Mouse (Mus musculus) brain, adult 2 months (tissue): ENCODE measurements at regions not wholly inside any gene's neighbourhood (a gene's known extent, or its start where the extent isn't known, plus 50 kb on each side); places are given as distances from the start of the nearest gene placed in this dataset.

Experiments
- DNase-seq: peaks from one replicate; pipeline ENCODE4 v3.0.0; 2011; ENCODE audit warnings: low read depth, low spot score

DNA sequence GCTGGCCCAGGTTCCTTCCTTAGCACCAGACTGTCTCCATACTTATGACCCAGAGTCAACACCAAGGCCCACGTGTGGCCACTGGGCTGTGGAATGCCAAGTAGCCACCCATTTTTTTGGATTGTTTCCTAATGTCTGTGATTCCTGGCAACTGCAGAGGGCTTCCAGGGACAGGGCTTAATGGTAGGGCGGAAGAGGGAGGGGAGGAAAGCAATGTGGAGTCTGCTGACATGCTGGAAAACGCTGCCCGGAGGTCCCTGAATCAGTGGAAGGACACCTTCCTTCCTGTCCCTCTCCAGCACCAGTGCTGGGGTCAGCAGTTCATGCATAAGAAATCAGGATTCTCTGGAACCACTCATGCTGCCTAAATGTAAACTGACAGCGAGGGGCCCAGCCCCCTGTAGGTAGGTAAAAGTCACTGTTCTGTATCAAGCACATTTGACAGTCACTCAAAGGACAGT is 90.8 kb downstream of the Iyd start:
- no peak for DNase-seq

GRCm38 (mm10) chr10:3633871-3634496 is 93.9 kb downstream of the Iyd start:
- peak; percentile 52 for DNase-seq

DNA sequence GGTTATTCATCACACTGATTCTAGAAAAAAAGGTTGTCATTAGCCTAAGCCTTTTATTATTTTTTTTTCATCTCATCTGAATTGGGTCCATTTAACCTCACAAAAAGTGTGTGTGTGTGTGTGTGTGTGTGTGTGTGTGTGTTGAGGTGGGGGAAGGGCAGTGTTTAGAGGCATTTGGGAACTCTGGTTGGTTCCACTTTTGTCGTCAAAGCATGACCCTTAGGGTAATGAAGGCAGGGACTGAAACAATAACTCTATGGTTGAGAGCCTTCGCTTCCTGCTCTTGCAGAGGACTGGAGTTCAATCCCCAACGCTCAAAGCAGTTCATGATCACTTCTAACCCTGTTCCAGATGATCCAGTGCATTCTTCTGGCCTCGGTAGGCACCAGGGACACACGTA is 96.1 kb upstream of the Plekhg1 start:
- no peak for DNase-seq

DNA sequence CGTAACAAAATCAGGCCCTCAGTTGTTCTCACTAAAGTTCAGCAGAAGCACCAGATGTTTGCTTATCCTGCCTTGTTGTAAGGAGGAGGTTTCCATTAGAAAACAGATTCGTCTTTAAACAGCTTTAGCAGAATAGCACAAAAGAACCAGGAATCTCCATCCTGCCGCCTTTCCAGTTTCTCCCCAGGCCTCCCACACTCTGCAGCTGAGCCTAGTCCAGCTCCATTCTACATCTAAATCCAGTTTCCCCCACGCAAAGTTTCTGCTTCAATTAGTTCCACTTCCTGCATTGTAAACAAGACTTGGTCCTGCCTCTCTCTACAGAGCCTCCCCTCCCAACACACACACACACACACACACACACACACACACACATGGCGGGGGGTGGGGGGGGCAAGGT is 95.1 kb upstream of the Plekhg1 start:
- DNase-seq, result peak; percentile 80

GRCm38 (mm10) chr10:3646151-3646910 is 93.8 kb upstream of the Plekhg1 start:
- no peak for DNase-seq

- DNase-seq, result no peak
These were observed 92.1 kb upstream of the Plekhg1 start for GRCm38 (mm10) chr10:3647811-3648731.

DNA sequence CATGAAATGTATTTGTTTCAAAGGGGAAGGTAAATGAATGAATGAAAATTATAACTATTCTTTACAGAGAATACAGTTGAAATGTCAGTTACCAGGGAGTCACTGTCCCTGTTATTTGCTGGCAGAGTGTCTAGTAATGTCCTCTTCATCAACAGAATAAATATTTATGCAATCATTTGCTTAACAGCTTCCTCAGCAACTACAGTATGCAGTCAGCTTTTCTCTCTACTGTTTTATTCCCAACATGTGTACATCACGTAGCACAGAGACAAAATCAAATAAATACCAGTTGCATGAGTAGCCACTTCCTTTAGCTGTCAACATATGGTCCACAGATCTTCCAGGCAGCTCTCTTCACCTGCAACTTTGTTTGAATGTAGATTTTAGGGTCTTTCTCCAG is 90.2 kb upstream of the Plekhg1 start:
- DNase-seq, result no peak

DNA sequence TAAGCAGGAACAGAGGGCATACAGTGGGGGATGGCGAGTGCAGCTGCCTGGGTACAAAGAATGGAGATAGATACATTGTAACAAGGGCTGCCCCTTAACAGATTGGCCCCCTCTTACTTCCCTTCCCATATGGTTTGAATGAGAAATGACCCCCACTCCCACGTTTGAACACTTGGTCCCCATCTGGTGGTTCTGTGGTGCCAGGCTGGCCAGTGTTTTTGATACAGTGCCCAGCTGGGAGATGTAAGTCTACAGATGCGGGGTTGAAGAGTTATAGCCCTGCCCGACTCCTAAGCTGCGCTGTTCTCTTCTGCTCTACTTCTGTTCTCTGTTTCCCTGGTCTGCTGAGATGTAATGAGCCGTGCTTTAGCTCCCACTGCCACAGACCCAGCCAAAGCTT is 89.6 kb upstream of the Plekhg1 start:
- DNase-seq, result no peak

DNA sequence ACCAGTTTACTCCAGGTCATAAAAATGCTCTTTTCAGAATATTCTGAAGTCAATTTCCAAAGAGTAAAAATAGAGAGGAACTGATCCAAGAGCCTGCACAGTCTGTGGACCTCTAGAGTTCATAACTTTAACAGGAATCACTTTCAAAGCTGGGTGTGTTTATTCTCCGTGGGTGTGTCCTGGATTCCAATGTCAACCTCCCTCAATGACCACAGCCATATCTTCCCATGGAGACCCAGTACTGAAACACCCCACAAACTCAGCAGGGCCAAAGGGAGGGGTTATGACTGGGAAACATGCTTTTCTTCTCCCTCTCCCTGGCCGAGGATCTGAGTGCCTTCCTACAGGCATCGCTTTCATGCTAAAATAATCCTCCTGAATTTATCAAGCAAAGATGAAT is 87.6 kb upstream of the Plekhg1 start:
- no peak for DNase-seq

- DNase-seq, result no peak
These were observed 84.1 kb upstream of the Plekhg1 start for GRCm38 (mm10) chr10:3656081-3656480.

DNA sequence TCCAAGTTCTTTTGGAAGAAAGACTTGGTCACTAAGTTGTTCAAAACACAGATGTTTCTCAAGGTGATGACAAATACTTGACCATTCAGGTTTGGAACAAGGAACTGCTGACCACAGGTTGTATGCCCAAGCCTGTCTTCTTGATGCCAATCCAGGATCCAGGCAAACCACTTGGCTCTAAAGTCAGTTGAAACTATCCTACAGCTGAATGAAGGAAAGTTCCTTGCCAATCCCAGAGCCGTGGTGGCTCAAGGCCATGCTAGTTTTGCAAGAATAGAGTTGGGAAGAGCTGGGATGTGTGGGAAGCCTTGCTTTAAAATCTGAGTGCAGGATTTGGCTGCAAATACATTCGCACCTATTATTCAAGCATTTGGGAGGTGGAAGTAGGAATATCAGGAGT is 78.0 kb upstream of the Plekhg1 start:
- DNase-seq, result no peak

DNA sequence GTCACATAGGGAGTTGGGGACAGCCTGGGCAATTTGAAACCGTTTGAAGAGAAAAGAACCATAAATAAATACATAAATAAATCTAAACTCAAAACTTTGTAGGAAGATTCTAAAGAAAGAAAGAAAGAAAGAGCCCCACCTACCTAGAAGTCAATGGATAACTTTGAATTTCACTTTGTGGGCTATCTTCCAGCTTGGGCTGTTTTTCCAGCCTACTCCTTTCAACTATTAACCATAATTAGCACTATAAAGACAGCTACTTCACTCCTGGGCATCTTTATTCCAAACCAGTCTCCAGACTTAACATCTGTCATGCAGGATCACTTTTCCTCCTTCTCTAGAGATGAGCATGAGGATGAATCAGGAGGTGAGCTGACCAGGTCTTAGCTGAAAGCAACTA is 77.6 kb upstream of the Plekhg1 start:
- no peak for DNase-seq

GRCm38 (mm10) chr10:3663296-3663695 is 76.9 kb upstream of the Plekhg1 start:
- DNase-seq, result peak; percentile 9

GRCm38 (mm10) chr10:3684481-3684880 is 55.7 kb upstream of the Plekhg1 start:
- no peak for DNase-seq
